Mouse (Mus musculus): Measurements from ENCODE around the gene D17Wsu92e. TPM values are rescaled to one million over a fixed set of nuclear protein-coding genes. Genes with fewer than 3 reads are reported as not detected.

The D17Wsu92e gene
- polyA plus RNA-seq, 1 experiment from 2014 or later: 10.3 TPM

GRCm38 (mm10) chr17:27810569-27811331 lies 9.7 kb downstream of the D17Wsu92e start:
- Histone ChIP-seq H3K9ac (ENCODE audit: low read depth, low read length) (no peak overlapping the region), H3K36me3 (ENCODE audit: control insufficient read depth, insufficient read depth, low read length) (no peaks in the 10 kb centered on the region), H3K4me3 (ENCODE audit: low read length) (no peak overlapping the region), H3K9me3 (ENCODE audit: control insufficient read depth, low read length) (no peaks in the 10 kb centered on the region), H3K27me3 (replicated peaks; ENCODE audit: control insufficient read depth, insufficient read depth, low read length) (no peaks in the 10 kb centered on the region), H3K4me2 (ENCODE audit: low read length) (no peak overlapping the region), H3K27ac (ENCODE audit: low read depth, low read length) (no peak overlapping the region), H3K4me1 (ENCODE audit: control insufficient read depth, insufficient read depth, low read depth, low read length) (no peaks in the 10 kb centered on the region)
- WGBS: 92% methylated on average over 16 of the region's 16 CpGs
- no peak for ATAC-seq

GRCm38 (mm10) chr17:27807542-27808078 lies 12.8 kb downstream of the D17Wsu92e start:
- H3K27ac ChIP-seq (ENCODE audit: low read depth, low read length): no peak overlapping the region
- no peaks in the 10 kb centered on the region for H3K9me3 ChIP-seq (ENCODE audit: control insufficient read depth, low read length)
- no peak overlapping the region for H3K9ac ChIP-seq (ENCODE audit: low read depth, low read length)
- WGBS: 89% methylated on average over 2 of the region's 2 CpGs
- H3K27me3 ChIP-seq (replicated peaks; ENCODE audit: control insufficient read depth, insufficient read depth, low read length): no peaks in the 10 kb centered on the region
- H3K4me3 ChIP-seq (ENCODE audit: low read length): no peak overlapping the region
- no peaks in the 10 kb centered on the region for H3K36me3 ChIP-seq (ENCODE audit: control insufficient read depth, insufficient read depth, low read length)
- H3K4me2 ChIP-seq (ENCODE audit: low read length): no peak overlapping the region
- no peaks in the 10 kb centered on the region for H3K4me1 ChIP-seq (ENCODE audit: control insufficient read depth, insufficient read depth, low read depth, low read length)
- no peak for ATAC-seq

- Histone ChIP-seq H3K4me2 (ENCODE audit: low read length) (no peak overlapping the region), H3K27ac (ENCODE audit: low read depth, low read length) (no peak overlapping the region), H3K9ac (ENCODE audit: low read depth, low read length) (no peak overlapping the region), H3K9me3 (ENCODE audit: control insufficient read depth, low read length) (no peaks in the 10 kb centered on the region), H3K4me1 (ENCODE audit: control insufficient read depth, insufficient read depth, low read depth, low read length) (no peaks in the 10 kb centered on the region), H3K27me3 (replicated peaks; ENCODE audit: control insufficient read depth, insufficient read depth, low read length) (no peaks in the 10 kb centered on the region), H3K36me3 (ENCODE audit: control insufficient read depth, insufficient read depth, low read length) (no peaks in the 10 kb centered on the region), H3K4me3 (ENCODE audit: low read length) (no peak overlapping the region)
- ATAC-seq: no peak
- WGBS: 92% methylated on average over 10 of the region's 10 CpGs
Observed at GRCm38 (mm10) chr17:27804803-27805770, 15.4 kb downstream of the D17Wsu92e start.

GRCm38 (mm10) chr17:27804156-27804690 lies 16.2 kb downstream of the D17Wsu92e start:
- Histone ChIP-seq H3K4me3 (ENCODE audit: low read length) (no peak overlapping the region), H3K27ac (ENCODE audit: low read depth, low read length) (no peak overlapping the region), H3K9me3 (ENCODE audit: control insufficient read depth, low read length) (no peaks in the 10 kb centered on the region), H3K36me3 (ENCODE audit: control insufficient read depth, insufficient read depth, low read length) (no peaks in the 10 kb centered on the region), H3K27me3 (replicated peaks; ENCODE audit: control insufficient read depth, insufficient read depth, low read length) (no peaks in the 10 kb centered on the region), H3K4me2 (ENCODE audit: low read length) (no peak overlapping the region), H3K9ac (ENCODE audit: low read depth, low read length) (no peak overlapping the region), H3K4me1 (ENCODE audit: control insufficient read depth, insufficient read depth, low read depth, low read length) (peaks cover 4% of the 10 kb centered on the region)
- no peak for ATAC-seq
- WGBS: 87% methylated on average over 7 of the region's 7 CpGs

- Histone ChIP-seq H3K4me1 (ENCODE audit: control insufficient read depth, insufficient read depth, low read depth, low read length) (peaks cover 4% of the 10 kb centered on the region), H3K9ac (ENCODE audit: low read depth, low read length) (no peak overlapping the region), H3K27ac (ENCODE audit: low read depth, low read length) (no peak overlapping the region), H3K9me3 (ENCODE audit: control insufficient read depth, low read length) (no peaks in the 10 kb centered on the region), H3K4me3 (ENCODE audit: low read length) (no peak overlapping the region), H3K4me2 (ENCODE audit: low read length) (no peak overlapping the region), H3K36me3 (ENCODE audit: control insufficient read depth, insufficient read depth, low read length) (no peaks in the 10 kb centered on the region), H3K27me3 (replicated peaks; ENCODE audit: control insufficient read depth, insufficient read depth, low read length) (no peaks in the 10 kb centered on the region)
- WGBS: 79% methylated on average over 4 of the region's 4 CpGs
- no peak for ATAC-seq
Observed at GRCm38 (mm10) chr17:27803752-27804151, 16.7 kb downstream of the D17Wsu92e start.

- H3K36me3 ChIP-seq (ENCODE audit: control insufficient read depth, insufficient read depth, low read length): no peaks in the 10 kb centered on the region
- no peak overlapping the region for H3K4me2 ChIP-seq (ENCODE audit: low read length)
- H3K9ac ChIP-seq (ENCODE audit: low read depth, low read length): no peak overlapping the region
- no peak overlapping the region for H3K27ac ChIP-seq (ENCODE audit: low read depth, low read length)
- no peaks in the 10 kb centered on the region for H3K9me3 ChIP-seq (ENCODE audit: control insufficient read depth, low read length)
- H3K4me1 ChIP-seq (ENCODE audit: control insufficient read depth, insufficient read depth, low read depth, low read length): peaks cover 23% of the 10 kb centered on the region
- no peak for ATAC-seq
- no peak overlapping the region for H3K4me3 ChIP-seq (ENCODE audit: low read length)
- WGBS: 85% methylated on average over 9 of the region's 9 CpGs
- no peaks in the 10 kb centered on the region for H3K27me3 ChIP-seq (replicated peaks; ENCODE audit: control insufficient read depth, insufficient read depth, low read length)
Observed at GRCm38 (mm10) chr17:27800710-27801648, 19.5 kb downstream of the D17Wsu92e start.

- H3K4me1 ChIP-seq (ENCODE audit: control insufficient read depth, insufficient read depth, low read depth, low read length): peaks cover 23% of the 10 kb centered on the region
- no peaks in the 10 kb centered on the region for H3K9me3 ChIP-seq (ENCODE audit: control insufficient read depth, low read length)
- 54% methylated on average over 16 of the region's 16 CpGs for WGBS
- H3K27ac ChIP-seq (ENCODE audit: low read depth, low read length): peak overlapping the region; percentile 19
- no peak overlapping the region for H3K4me2 ChIP-seq (ENCODE audit: low read length)
- no peaks in the 10 kb centered on the region for H3K27me3 ChIP-seq (replicated peaks; ENCODE audit: control insufficient read depth, insufficient read depth, low read length)
- H3K36me3 ChIP-seq (ENCODE audit: control insufficient read depth, insufficient read depth, low read length): no peaks in the 10 kb centered on the region
- H3K4me3 ChIP-seq (ENCODE audit: low read length): no peak overlapping the region
- H3K9ac ChIP-seq (ENCODE audit: low read depth, low read length): peak overlapping the region; percentile 7; the same call in 1 of the 2 replicates
- ATAC-seq: no peak
Observed at GRCm38 (mm10) chr17:27799771-27800584, 20.5 kb downstream of the D17Wsu92e start.

Measured in hindbrain, embryonic 16.5 days (tissue).